Mouse (Mus musculus) hindlimb bud, embryonic 11.5 days (tissue): Measurements from ENCODE around the gene Dnaja2.

Experiments used
- DNase-seq: peaks from one replicate; pipeline ENCODE4 v3.0.0-alpha.2; 2012; ENCODE audit warnings: low read depth, low spot score; ENCODE audit errors: extremely low spot score

Gene Dnaja2

DNA sequence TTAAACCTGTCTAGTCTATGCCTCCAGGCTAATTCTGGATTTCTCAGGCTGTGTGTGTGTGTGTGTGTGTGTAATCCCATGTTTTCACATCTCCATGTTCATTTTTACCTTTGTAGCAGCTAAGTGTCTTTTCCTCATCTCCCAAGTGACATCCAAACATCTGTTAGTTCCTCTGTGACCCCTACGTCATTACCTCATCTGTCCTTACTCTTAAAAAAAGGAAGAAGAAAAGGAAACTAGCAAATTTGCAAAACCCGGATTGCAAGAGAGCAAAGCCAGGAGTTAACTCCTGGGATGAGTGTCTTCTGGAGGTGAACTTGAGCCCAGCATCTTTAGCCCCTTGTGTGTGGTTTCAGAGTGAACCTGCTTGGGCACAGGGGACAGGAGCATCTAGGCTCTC is 52.8 kb downstream of the Dnaja2 start:
- no peak for DNase-seq

- no peak for DNase-seq
Observed at GRCm38 (mm10) chr8:85500955-85501685, 54.0 kb downstream of the Dnaja2 start.

- DNase-seq, result no peak
Observed at GRCm38 (mm10) chr8:85500460-85500859, 54.7 kb downstream of the Dnaja2 start.

- no peak for DNase-seq
Observed at GRCm38 (mm10) chr8:85498577-85498976, 56.6 kb downstream of the Dnaja2 start.

GRCm38 (mm10) chr8:85496778-85497177 is 58.4 kb downstream of the Dnaja2 start:
- no peak for DNase-seq

GRCm38 (mm10) chr8:85496125-85496524 is 59.0 kb downstream of the Dnaja2 start:
- DNase-seq, result no peak

DNA sequence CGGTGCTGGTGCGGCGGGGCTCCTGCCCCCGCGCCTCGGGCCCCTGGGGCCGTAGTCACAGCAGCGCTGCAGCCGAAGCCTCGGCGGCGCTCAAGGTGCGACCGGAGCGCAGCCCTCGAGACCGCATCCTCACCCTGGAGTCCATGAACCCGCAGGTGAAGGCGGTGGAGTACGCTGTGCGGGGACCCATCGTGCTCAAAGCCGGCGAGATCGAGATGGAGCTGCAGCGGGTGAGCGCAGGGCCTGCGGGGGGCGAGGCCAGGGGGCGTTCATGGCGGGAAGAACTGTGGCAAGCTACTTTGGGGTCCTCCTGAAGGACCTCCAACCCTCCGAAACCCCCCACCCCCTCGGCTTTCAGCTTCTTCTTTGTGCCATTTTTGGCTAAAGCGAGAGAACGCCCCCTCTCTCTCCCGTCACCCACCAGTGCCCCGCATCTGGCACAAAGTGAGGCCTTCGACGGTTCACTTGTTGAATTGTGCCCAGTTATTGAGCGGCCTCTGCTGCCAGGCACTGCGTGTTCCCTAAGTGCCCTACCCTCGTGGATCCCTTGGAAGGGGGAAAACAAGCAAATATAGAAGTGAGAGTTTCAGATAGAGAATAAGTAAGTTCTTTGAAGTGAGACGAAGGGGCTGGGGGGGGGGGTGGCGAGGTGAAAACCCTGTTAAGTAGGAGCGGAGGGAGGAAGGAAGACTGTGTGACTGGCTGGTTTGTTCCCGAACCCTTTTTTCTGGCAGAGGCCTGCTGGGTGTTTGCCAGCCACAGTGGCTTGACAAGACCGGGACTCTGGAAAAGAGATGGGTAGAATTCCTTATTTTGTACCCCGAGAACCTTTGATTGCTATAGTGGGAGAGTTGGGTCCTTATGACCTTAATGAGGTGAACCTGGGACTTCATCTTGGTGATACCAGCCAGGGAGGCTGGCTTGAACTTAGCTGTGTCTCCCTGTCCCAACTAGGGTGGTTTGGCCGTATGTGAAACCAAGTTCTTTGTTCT is 61.9 kb downstream of the Dnaja2 start:
- no peak for DNase-seq

- DNase-seq, result peak; percentile 73
Observed at GRCm38 (mm10) chr8:85492125-85492875, 62.8 kb downstream of the Dnaja2 start, which contains the start of gene Gpt2. Gene Gpt2, plus strand, starts transcription at chr8:85492576.

GRCm38 (mm10) chr8:85489546-85489945 is 65.6 kb downstream of the Dnaja2 start:
- DNase-seq, result no peak

- no peak for DNase-seq
Observed at GRCm38 (mm10) chr8:85488631-85489030, 66.5 kb downstream of the Dnaja2 start.

DNA sequence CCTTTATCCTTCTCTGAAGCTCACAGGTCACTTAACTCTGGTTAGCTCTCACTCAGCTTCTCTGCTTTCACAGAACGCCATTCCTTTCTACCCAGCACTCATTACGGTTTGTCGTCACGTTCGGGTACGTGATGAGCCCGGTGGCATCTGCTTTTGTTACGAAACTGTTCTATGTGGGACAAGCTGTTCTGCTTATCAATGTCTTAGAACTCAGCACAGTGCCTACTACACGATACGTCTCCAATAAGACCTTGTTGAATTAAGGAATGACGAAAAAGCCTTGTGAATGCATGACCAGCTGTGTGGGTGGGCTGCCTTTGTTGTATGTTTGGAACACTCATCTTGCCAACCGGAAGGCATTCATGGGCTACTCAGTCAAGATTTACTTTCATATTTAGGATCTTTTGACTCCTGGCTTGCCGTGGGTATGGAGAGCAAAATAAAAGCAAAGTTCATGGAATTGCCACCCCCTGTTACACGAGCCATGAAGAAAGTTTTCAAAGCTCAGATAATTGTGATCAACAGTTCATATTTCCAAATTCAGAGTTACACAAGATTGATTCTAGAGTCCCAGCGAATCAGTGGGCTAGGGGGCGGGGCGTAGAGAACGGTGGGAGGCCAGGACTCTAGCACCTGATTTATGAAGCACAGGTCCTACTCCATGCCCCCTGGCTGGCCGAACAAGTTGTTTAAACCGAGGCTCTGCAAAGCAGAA is 67.1 kb downstream of the Dnaja2 start:
- no peak for DNase-seq
